Mouse (Mus musculus) C2C12 (cell line): Measurements from ENCODE around the gene Fam169b.

Source experiments
- CEBPB ChIP-seq: IDR thresholded peaks from one replicate; pipeline ENCODE4 v1.6.1; 2011; ENCODE audit warnings: low read depth, mild to moderate bottlenecking, control low read depth, moderate library complexity
- CTCF ChIP-seq: IDR thresholded peaks from one replicate; pipeline ENCODE4 v1.5.1; 2011; ENCODE audit not compliant: control insufficient read depth, insufficient read depth, insufficient read length
- FOSL1 ChIP-seq: IDR thresholded peaks from one replicate; pipeline ENCODE4 v1.8.0; 2011; ENCODE audit warnings: mild to moderate bottlenecking, low read length; ENCODE audit not compliant: poor library complexity, insufficient read depth, severe bottlenecking
- MAX ChIP-seq: IDR thresholded peaks from one replicate; pipeline ENCODE4 v1.6.1; 2011; ENCODE audit warnings: mild to moderate bottlenecking, control low read depth
- MYOD1 ChIP-seq: IDR thresholded peaks from one replicate; pipeline ENCODE4 v1.6.1; 2011; ENCODE audit warnings: low read depth; ENCODE audit not compliant: control insufficient read depth, insufficient read length
- MYOG ChIP-seq: IDR thresholded peaks from one replicate; pipeline ENCODE4 v1.6.1; 2011; ENCODE audit not compliant: control insufficient read depth, insufficient read length; ENCODE audit errors: extremely low read depth
- USF1 ChIP-seq: IDR thresholded peaks from one replicate; pipeline ENCODE4 v1.6.1; 2011; ENCODE audit warnings: low read depth, mild to moderate bottlenecking, control low read depth, moderate library complexity

- no peak for TF ChIP-seq CTCF
- TF ChIP-seq MYOD1 = no peak
- no peak for TF ChIP-seq MYOG
- TF ChIP-seq MAX = no peak
- TF ChIP-seq USF1 = no peak
- TF ChIP-seq CEBPB = no peak
- no peak for TF ChIP-seq FOSL1
Observed at GRCm38 (mm10) chr7:68227021-68227420, 46.6 kb upstream of the Fam169b start.
